Mouse (Mus musculus) intestine, postnatal 0 days (tissue): ENCODE data around the gene Aadac. TPM values are rescaled to one million over a fixed set of nuclear protein-coding genes. Genes with fewer than 3 reads are reported as not detected.

Experiments used
- ATAC-seq: fragments of 200-750 bp; cut with Nextera tagmentation; 2 replicates; pipeline ENCODE4 v1.8.0; 2017; ENCODE audit warnings: mild to moderate bottlenecking, moderate TSS enrichment, moderate library complexity
- H3K27ac ChIP-seq: fragments of 300-500 bp; sonication (generic); 2 replicates; pipeline ENCODE4 v1.5.1; 2014; ENCODE audit warnings: mild to moderate bottlenecking, low read depth, low read length, moderate library complexity
- H3K27me3 ChIP-seq: fragments of 300-500 bp; sonication (generic); replicated peaks from 2 replicates; pipeline ENCODE4 v1.6.1; 2014; ENCODE audit warnings: low read length, mixed read lengths; ENCODE audit not compliant: control insufficient read depth, insufficient read depth
- H3K36me3 ChIP-seq: fragments of 300-500 bp; sonication (generic); 2 replicates; pipeline ENCODE4 v1.6.1; 2014; ENCODE audit warnings: mild to moderate bottlenecking, moderate library complexity; ENCODE audit not compliant: control insufficient read depth, insufficient read depth
- H3K4me1 ChIP-seq: fragments of 300-500 bp; sonication (generic); replicated peaks from 2 replicates; pipeline ENCODE4 v1.6.1; 2014; ENCODE audit warnings: antibody characterized with exemption, low read length, mixed read lengths; ENCODE audit not compliant: control insufficient read depth, insufficient read depth
- H3K4me2 ChIP-seq: fragments of 300-500 bp; sonication (generic); replicated peaks from 2 replicates; pipeline ENCODE4 v1.6.1; 2014; ENCODE audit warnings: low read depth, mild to moderate bottlenecking, moderate library complexity
- H3K4me3 ChIP-seq: fragments of 300-500 bp; sonication (generic); 2 replicates; pipeline ENCODE4 v1.5.1; 2014; ENCODE audit warnings: low read depth, low read length
- H3K9ac ChIP-seq: fragments of 300-500 bp; sonication (generic); 2 replicates; pipeline ENCODE4 v1.6.1; 2014; ENCODE audit warnings: mild to moderate bottlenecking, low read depth, low read length
- H3K9me3 ChIP-seq: fragments of 300-500 bp; sonication (generic); 2 replicates; pipeline ENCODE4 v1.6.1; 2016; ENCODE audit warnings: mixed run types; ENCODE audit not compliant: control insufficient read depth
- CTCF ChIP-seq: sonication (generic); IDR thresholded peaks from 2 replicates; pipeline ENCODE4 v1.5.1; 2016; ENCODE audit warnings: low read depth, mild to moderate bottlenecking, control low read depth, antibody characterized with exemption, moderate library complexity
- WGBS: fragments of 180-500 bp; shearing (Covaris S2); extraction: QIAGEN DNeasy Blood & Tissue Kit; methylation state at CpG from one replicate; pipeline ENCODE4 v1.1.7; 2014; 5-methylcytosine and 5-hydroxymethylcytosine counted together
- polyA plus RNA-seq: library from polyadenylated mRNA; unstranded; fragments of >200 nt; fragmentation: Nextera tagmentation; extraction: Ambion mirVana; gene quantifications from 2 replicates; pipeline ENCODE4 v1.2.1, GENCODE M21; 2015

The Aadac gene
- polyA plus RNA-seq, 1 experiment from 2014 or later: 203 TPM

DNA sequence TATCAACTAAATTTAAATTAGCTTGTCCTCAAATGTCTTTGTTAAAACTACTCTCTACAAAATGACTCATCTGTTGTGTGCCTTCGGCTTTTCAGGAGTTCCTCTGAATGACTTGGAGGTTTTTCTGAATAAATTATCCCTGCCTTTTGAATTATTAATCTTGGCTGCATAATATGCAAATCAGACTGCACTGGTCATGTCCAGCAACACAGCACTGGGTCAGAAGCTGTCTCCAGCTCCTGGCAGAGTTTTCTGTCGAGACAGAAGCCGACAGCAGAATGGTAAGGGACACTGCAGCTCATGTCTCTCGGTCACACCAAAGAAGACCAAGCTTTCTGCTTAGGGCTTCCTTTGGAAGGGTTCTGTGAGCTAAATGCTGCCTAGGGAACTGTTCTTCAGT lies 56.1 kb downstream of the Aadac start, which contains the start of gene Sucnr1:
Gene Sucnr1, plus strand, starts transcription at position 222 of the 400 bp plus-strand sequence.
- H3K9me3 ChIP-seq: no peaks in the 10 kb centered on the region
- H3K27ac ChIP-seq: no peak within 1 kb of the TSS
- no peak for ATAC-seq
- 80% methylated on average over 4 of the region's 4 CpGs for WGBS
- no peaks in the 10 kb centered on the region for H3K4me1 ChIP-seq
- no peak within 1 kb of the TSS for H3K4me2 ChIP-seq
- no peak within 1 kb of the TSS for H3K9ac ChIP-seq
- TF ChIP-seq CTCF: no peak
- H3K4me3 ChIP-seq: no peak within 1 kb of the TSS
- H3K36me3 ChIP-seq: no peaks in the 10 kb centered on the region
- H3K27me3 ChIP-seq: no peaks in the 10 kb centered on the region

DNA sequence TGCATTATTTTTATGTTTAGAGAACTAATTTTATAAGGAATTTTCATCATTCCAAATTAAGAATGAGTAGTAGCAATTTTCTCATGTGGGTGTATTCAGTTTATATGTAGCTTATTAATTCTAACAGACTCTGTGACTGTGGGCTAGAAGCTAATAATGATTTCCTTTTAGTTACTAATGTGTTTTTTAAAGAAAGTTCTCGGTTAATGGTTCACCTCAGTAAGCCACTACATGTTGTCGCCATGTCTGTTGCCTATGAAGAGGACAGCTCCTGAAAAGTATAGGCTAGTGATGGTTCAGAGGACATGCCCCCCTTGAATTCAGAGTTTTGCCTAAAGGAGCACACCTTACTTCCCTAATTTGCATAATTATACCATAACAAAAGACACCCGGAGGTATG lies 57.2 kb downstream of the Aadac start:
- Histone ChIP-seq H3K4me3 (no peak overlapping the region), H3K36me3 (no peaks in the 10 kb centered on the region), H3K27ac (no peak overlapping the region), H3K4me2 (no peak overlapping the region), H3K9me3 (no peaks in the 10 kb centered on the region), H3K27me3 (no peaks in the 10 kb centered on the region), H3K9ac (no peak overlapping the region), H3K4me1 (no peaks in the 10 kb centered on the region)
- 94% methylated on average over 3 of the region's 3 CpGs for WGBS
- no peak for TF ChIP-seq CTCF
- no peak for ATAC-seq

DNA sequence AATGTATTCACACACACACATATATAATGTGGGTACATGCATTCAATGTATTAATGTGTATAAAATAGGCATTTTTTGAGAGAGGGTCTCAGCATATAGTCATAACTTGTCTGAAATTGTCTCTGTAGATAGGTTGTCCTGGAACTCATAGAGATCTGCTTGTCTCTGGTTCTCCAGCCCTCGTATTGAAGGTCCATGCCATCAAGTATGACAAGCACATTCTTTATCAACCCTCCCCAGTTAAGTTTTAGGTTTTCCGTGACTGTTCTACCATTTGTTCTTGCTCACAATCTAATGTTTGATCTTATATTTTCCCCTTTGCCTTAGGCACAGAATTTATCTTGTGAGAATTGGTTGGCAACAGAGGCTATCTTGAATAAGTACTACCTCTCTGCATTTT lies 60.2 kb downstream of the Aadac start:
- ATAC-seq: no peak
- WGBS: 88% methylated on average over 2 of the region's 2 CpGs
- Histone ChIP-seq H3K4me3 (no peak overlapping the region), H3K4me2 (no peak overlapping the region), H3K9me3 (no peaks in the 10 kb centered on the region), H3K9ac (no peak overlapping the region), H3K27me3 (no peaks in the 10 kb centered on the region), H3K27ac (no peak overlapping the region), H3K36me3 (no peaks in the 10 kb centered on the region), H3K4me1 (no peaks in the 10 kb centered on the region)
- TF ChIP-seq CTCF: no peak

Other genes starting within 250 kb of the Aadac start
- not detected in 2 replicates for gene Gm8298, start 164.7 kb upstream of the Aadac start, polyA plus RNA-seq
- gene C130079G13Rik, start 100.5 kb upstream of the Aadac start, polyA plus RNA-seq: not detected in 2 replicates
- not detected in 2 replicates for gene Aadacl2, start 19.0 kb upstream of the Aadac start, polyA plus RNA-seq
- 2.4 and 3.1 TPM in 2 replicates for gene Sucnr1, start 56.2 kb downstream of the Aadac start, polyA plus RNA-seq